Mouse (Mus musculus): ENCODE measurements at regions not wholly inside any gene's neighbourhood (a gene's known extent, or its start where the extent isn't known, plus 50 kb on each side); places are given as distances from the start of the nearest gene placed in this dataset.
A peak's percentile ranks its signal among the peaks of the same experiment; 100 is the strongest.

DNA sequence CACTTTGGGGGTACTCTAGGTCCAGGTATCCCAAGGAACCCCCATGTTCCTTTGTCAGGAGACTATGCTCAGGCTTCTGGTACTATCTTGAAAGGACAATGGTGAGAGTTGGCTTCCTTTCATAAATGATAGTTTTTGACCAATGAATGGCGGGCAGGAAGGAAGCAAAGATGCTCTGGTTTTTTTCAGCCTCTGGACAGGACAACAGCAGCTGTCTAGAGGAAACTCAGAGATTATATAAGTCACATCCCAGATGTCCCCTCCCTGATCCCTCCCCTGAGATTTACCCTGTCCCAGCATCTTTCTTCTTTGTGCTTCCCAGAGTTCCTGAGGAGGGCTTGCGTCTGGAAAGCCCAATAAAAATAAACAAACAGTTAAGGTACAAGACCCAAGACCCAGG is 282.7 kb downstream of the Cd83 start:
- 0 out of 2 replicates have a peak, but pooled peaks cover 4% of the 10 kb centered on the region for H3K4me1 ChIP-seq (ENCODE audit: control insufficient read depth, insufficient read depth, low read length)
- 47% methylated on average over 2 of the region's 2 CpGs for WGBS
- no peak overlapping the region for H3K27ac ChIP-seq (replicated peaks; ENCODE audit: low read depth, low read length)
- no peak overlapping the region for H3K4me2 ChIP-seq (ENCODE audit: low read depth, severe bottlenecking)
- no peak for ATAC-seq (ENCODE audit: insufficient number of reproducible peaks, low FRiP score, low TSS enrichment, low read depth)
- H3K27me3 ChIP-seq (ENCODE audit: control insufficient read depth, insufficient read depth, low read length): no peaks in the 10 kb centered on the region
- H3K9ac ChIP-seq (ENCODE audit: low read length): no peak overlapping the region
- H3K9me3 ChIP-seq (ENCODE audit: control insufficient read depth, low read length): no peaks in the 10 kb centered on the region
- H3K36me3 ChIP-seq (ENCODE audit: control insufficient read depth, insufficient read depth, low read length): no peaks in the 10 kb centered on the region
- H3K4me3 ChIP-seq (ENCODE audit: low read depth, low read length): no peak overlapping the region
- DNase-seq (ENCODE audit: low spot score): no peak

DNA sequence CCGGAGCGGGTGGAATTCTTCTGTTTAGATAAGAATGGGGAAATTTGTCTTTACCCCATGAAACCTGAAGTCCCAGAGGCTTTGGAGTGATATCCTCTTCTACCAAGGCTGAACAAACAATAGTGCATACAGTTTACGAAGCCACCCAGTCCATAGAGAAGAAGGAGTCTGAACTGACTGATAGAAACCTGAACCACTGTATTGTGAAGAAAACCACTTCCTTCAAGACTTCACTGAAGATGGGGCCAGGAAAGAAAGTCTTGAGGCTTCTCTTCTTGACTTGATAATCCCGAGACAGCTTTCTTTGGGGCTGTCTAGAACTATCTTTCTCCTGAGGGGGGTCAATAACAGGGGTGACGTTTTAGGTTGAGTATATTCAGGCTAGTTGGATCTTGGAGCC is 284.4 kb downstream of the Cd83 start:
- no peaks in the 10 kb centered on the region for H3K36me3 ChIP-seq (ENCODE audit: control insufficient read depth, insufficient read depth, low read length)
- no peak overlapping the region for H3K4me2 ChIP-seq (ENCODE audit: low read depth, severe bottlenecking)
- H3K9me3 ChIP-seq (ENCODE audit: control insufficient read depth, low read length): no peaks in the 10 kb centered on the region
- 0 out of 2 replicates have a peak, but pooled peaks cover 4% of the 10 kb centered on the region for H3K4me1 ChIP-seq (ENCODE audit: control insufficient read depth, insufficient read depth, low read length)
- H3K27me3 ChIP-seq (ENCODE audit: control insufficient read depth, insufficient read depth, low read length): no peaks in the 10 kb centered on the region
- ATAC-seq (ENCODE audit: insufficient number of reproducible peaks, low FRiP score, low TSS enrichment, low read depth) (no peak), DNase-seq (ENCODE audit: low spot score) (no peak)
- H3K4me3 ChIP-seq (ENCODE audit: low read depth, low read length): no peak overlapping the region
- no peak overlapping the region for H3K27ac ChIP-seq (replicated peaks; ENCODE audit: low read depth, low read length)
- 89% methylated on average over 5 of the region's 5 CpGs for WGBS
- H3K9ac ChIP-seq (ENCODE audit: low read length): no peak overlapping the region

DNA sequence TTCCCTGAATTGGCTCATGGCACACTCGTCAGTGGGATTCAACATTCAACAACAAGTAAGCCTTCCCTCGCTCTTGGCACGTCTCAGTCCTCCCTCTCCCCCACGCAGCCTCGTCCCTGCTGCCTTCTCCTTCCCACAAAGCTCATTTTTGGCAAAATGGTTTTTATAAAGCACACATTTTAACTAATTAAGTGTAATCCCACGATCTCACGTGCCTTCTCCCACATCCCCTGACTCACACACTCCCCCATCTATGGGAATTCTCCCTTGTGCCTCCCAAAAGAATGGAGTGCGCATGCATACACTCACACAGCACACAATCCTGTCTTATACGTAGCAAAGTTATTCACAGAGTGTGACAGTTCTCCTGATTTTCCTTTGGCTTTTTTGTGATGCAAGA is 288.5 kb downstream of the Cd83 start:
- Histone ChIP-seq H3K4me1 (ENCODE audit: control insufficient read depth, insufficient read depth, low read length) (no peaks in the 10 kb centered on the region), H3K4me3 (ENCODE audit: low read depth, low read length) (no peak overlapping the region), H3K9ac (ENCODE audit: low read length) (no peak overlapping the region), H3K9me3 (ENCODE audit: control insufficient read depth, low read length) (no peaks in the 10 kb centered on the region), H3K4me2 (ENCODE audit: low read depth, severe bottlenecking) (no peak overlapping the region), H3K27me3 (ENCODE audit: control insufficient read depth, insufficient read depth, low read length) (no peaks in the 10 kb centered on the region), H3K36me3 (ENCODE audit: control insufficient read depth, insufficient read depth, low read length) (no peaks in the 10 kb centered on the region), H3K27ac (replicated peaks; ENCODE audit: low read depth, low read length) (no peak overlapping the region)
- DNase-seq (ENCODE audit: low spot score) (no peak), ATAC-seq (ENCODE audit: insufficient number of reproducible peaks, low FRiP score, low TSS enrichment, low read depth) (no peak)
- WGBS: 88% methylated on average over 9 of the region's 9 CpGs

DNA sequence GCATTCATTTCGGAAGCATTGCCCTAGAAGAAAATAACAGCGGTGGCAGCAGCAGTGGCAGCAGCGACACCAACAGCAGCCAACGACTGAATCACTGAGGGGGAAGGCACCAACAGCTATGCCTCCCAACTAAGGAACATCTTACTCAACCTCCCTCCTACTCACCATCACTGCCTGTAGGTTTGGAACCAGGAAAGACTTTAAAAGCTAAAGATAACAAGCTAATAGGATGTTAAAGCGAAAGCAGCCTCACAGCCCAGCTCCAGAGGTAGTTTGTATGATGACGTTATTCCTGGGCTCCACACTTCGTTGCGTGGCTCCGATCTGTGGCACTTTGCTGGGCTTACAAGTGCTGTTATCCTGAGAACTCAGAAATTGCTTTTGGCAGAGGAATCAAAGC is 289.6 kb downstream of the Cd83 start:
- Histone ChIP-seq H3K36me3 (ENCODE audit: control insufficient read depth, insufficient read depth, low read length) (no peaks in the 10 kb centered on the region), H3K4me3 (ENCODE audit: low read depth, low read length) (no peak overlapping the region), H3K9ac (ENCODE audit: low read length) (no peak overlapping the region), H3K27ac (replicated peaks; ENCODE audit: low read depth, low read length) (no peak overlapping the region), H3K4me2 (ENCODE audit: low read depth, severe bottlenecking) (no peak overlapping the region), H3K4me1 (ENCODE audit: control insufficient read depth, insufficient read depth, low read length) (no peaks in the 10 kb centered on the region), H3K9me3 (ENCODE audit: control insufficient read depth, low read length) (no peaks in the 10 kb centered on the region), H3K27me3 (ENCODE audit: control insufficient read depth, insufficient read depth, low read length) (no peaks in the 10 kb centered on the region)
- DNase-seq (ENCODE audit: low spot score) (no peak), ATAC-seq (ENCODE audit: insufficient number of reproducible peaks, low FRiP score, low TSS enrichment, low read depth) (no peak)
- WGBS: 89% methylated on average over 9 of the region's 9 CpGs

DNA sequence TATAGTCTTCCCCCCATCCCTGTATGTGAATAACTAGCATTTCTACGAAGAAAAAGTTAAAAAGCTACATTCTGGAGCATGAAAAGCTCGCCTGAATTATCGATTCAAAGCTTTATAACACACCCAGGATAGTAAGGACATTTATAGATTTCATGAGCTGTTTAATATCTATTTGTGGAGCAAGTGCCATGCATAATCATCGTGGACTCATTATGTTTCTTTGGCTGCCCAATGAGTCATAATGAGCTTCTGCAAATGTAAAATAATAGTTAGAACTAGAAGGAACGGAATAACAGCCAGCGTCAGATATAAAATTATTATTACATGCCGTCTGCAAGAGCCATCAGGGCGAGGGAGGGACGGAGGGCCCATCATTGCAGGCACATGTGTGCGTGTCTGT is 292.4 kb downstream of the Cd83 start:
- 90% methylated on average over 10 of the region's 10 CpGs for WGBS
- Histone ChIP-seq H3K9me3 (ENCODE audit: control insufficient read depth, low read length) (no peaks in the 10 kb centered on the region), H3K27ac (replicated peaks; ENCODE audit: low read depth, low read length) (no peak overlapping the region), H3K4me2 (ENCODE audit: low read depth, severe bottlenecking) (no peak overlapping the region), H3K4me3 (ENCODE audit: low read depth, low read length) (no peak overlapping the region), H3K4me1 (ENCODE audit: control insufficient read depth, insufficient read depth, low read length) (no peaks in the 10 kb centered on the region), H3K27me3 (ENCODE audit: control insufficient read depth, insufficient read depth, low read length) (no peaks in the 10 kb centered on the region), H3K9ac (ENCODE audit: low read length) (no peak overlapping the region), H3K36me3 (ENCODE audit: control insufficient read depth, insufficient read depth, low read length) (no peaks in the 10 kb centered on the region)
- no peak for ATAC-seq (ENCODE audit: insufficient number of reproducible peaks, low FRiP score, low TSS enrichment, low read depth)
- DNase-seq (ENCODE audit: low spot score): no peak

DNA sequence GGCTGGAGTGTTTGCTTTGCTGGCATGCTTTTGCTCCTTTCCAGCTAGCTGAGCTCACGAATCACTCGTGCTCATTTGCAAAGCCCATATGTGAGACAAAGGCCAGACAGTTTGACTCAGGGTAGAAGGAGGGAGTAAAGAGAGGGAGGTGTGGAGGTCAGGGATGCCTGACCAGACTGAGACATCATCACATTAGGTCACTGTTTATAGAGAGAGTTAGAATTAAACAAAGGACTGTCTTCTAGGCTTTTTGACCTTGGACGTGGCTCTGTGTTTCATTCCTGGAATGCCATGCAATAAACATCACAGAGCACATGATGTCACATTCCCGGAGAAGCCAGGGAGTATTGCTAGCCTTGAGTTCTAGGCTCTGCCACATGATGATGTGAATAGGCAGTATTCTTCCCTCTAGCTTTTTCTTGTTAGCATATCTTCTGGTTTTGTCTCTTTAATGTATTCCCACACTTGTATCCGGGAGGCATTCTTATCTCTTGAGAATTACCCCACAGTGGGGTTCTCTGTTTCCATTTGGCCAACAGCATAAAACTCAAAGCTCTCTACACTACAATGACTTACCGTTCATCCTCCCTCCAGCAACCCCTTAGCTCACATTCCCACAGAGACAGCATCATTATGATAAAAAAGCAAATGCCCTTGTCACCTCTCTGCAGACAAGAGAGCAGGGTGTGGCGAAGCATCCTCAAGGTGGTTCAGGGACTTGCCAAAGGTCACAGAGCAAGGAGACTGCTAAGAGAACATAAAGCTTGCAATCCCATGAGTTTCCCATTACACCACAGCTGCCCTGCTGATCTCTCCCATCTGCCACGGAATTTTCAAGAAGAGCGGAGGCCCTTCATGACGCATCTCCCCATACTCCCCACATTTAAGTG is 301.3 kb downstream of the Cd83 start:
- Histone ChIP-seq H3K4me1 (ENCODE audit: control insufficient read depth, insufficient read depth, low read length) (no peaks in the 10 kb centered on the region), H3K27me3 (ENCODE audit: control insufficient read depth, insufficient read depth, low read length) (no peaks in the 10 kb centered on the region), H3K9me3 (ENCODE audit: control insufficient read depth, low read length) (no peaks in the 10 kb centered on the region), H3K27ac (replicated peaks; ENCODE audit: low read depth, low read length) (no peak overlapping the region), H3K9ac (ENCODE audit: low read length) (no peak overlapping the region), H3K4me2 (ENCODE audit: low read depth, severe bottlenecking) (no peak overlapping the region), H3K36me3 (ENCODE audit: control insufficient read depth, insufficient read depth, low read length) (no peaks in the 10 kb centered on the region), H3K4me3 (ENCODE audit: low read depth, low read length) (no peak overlapping the region)
- DNase-seq (ENCODE audit: low spot score) (no peak), ATAC-seq (ENCODE audit: insufficient number of reproducible peaks, low FRiP score, low TSS enrichment, low read depth) (no peak)
- WGBS: 68% methylated on average over 10 of the region's 10 CpGs

DNA sequence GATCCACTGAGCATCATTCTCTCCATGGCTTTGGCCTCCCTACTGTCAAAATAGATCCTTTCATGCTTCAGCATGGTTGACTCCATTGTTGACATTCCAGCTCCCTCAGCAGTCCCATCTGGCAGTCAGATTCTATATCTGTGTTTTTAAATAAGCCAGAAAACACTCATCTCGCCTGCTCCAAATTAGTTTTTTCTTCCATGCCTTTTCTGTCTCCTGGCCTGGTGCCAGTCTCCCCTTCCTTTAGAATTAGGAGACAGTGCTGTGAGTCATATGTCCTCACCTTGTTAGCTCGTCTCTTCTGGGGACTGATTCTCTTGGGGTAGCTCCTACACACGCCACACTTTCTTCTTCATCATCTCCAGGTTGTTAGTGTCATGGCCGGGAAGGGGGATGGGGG is 302.2 kb downstream of the Cd83 start:
- H3K36me3 ChIP-seq (ENCODE audit: control insufficient read depth, insufficient read depth, low read length): no peaks in the 10 kb centered on the region
- H3K9me3 ChIP-seq (ENCODE audit: control insufficient read depth, low read length): no peaks in the 10 kb centered on the region
- DNase-seq (ENCODE audit: low spot score) (no peak), ATAC-seq (ENCODE audit: insufficient number of reproducible peaks, low FRiP score, low TSS enrichment, low read depth) (no peak)
- no peak overlapping the region for H3K4me3 ChIP-seq (ENCODE audit: low read depth, low read length)
- H3K9ac ChIP-seq (ENCODE audit: low read length): no peak overlapping the region
- H3K4me2 ChIP-seq (ENCODE audit: low read depth, severe bottlenecking): no peak overlapping the region
- H3K4me1 ChIP-seq (ENCODE audit: control insufficient read depth, insufficient read depth, low read length): no peaks in the 10 kb centered on the region
- H3K27me3 ChIP-seq (ENCODE audit: control insufficient read depth, insufficient read depth, low read length): no peaks in the 10 kb centered on the region
- WGBS: 75% methylated on average over 4 of the region's 4 CpGs
- no peak overlapping the region for H3K27ac ChIP-seq (replicated peaks; ENCODE audit: low read depth, low read length)

DNA sequence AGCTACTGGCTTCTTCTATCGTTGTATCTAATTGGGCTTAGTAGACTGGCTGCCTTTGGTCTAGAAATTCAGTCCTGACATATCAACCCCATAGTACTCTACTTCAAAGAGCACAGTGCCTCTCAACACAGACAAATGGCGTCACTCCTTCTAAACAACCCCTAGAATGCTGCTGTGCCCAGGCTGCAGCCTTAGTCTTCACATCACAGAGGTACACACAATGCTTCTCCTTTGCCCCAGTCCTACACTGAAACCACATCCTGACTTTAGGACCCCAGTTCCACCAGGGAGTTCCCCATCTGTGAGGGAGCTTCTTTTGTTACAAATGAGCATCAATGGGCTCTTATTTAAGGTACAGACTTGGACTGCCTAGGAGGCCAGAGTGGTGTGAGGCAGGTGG is 312.6 kb downstream of the Cd83 start:
- H3K9ac ChIP-seq (ENCODE audit: low read length): no peak overlapping the region
- no peaks in the 10 kb centered on the region for H3K9me3 ChIP-seq (ENCODE audit: control insufficient read depth, low read length)
- ATAC-seq (ENCODE audit: insufficient number of reproducible peaks, low FRiP score, low TSS enrichment, low read depth) (no peak), DNase-seq (ENCODE audit: low spot score) (no peak)
- H3K4me2 ChIP-seq (ENCODE audit: low read depth, severe bottlenecking): no peak overlapping the region
- no peaks in the 10 kb centered on the region for H3K36me3 ChIP-seq (ENCODE audit: control insufficient read depth, insufficient read depth, low read length)
- peaks cover 8% of the 10 kb centered on the region for H3K4me1 ChIP-seq (ENCODE audit: control insufficient read depth, insufficient read depth, low read length)
- no peak overlapping the region for H3K27ac ChIP-seq (replicated peaks; ENCODE audit: low read depth, low read length)
- WGBS: 64% methylated on average over 2 of the region's 2 CpGs
- H3K27me3 ChIP-seq (ENCODE audit: control insufficient read depth, insufficient read depth, low read length): no peaks in the 10 kb centered on the region
- H3K4me3 ChIP-seq (ENCODE audit: low read depth, low read length): no peak overlapping the region

DNA sequence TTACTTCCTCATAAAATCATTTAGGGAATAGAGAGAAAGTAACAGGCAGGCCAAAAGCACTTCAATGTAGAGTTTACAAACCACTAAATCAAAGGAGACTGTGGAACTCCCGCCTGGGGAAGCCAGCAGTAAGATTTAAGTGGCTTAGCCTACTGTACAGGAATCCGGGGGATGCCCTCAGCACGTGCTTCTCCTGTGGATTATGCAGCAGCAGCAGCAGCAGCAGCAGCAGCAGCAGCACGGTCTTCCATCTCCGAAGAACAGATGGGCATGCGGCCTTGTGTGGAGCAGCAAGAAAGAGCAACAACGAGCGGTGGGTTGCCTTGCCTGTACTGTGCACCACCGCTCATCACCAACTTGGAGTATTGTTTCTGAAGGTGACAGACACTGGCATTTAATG is 314.9 kb downstream of the Cd83 start:
- peaks cover 8% of the 10 kb centered on the region for H3K4me1 ChIP-seq (ENCODE audit: control insufficient read depth, insufficient read depth, low read length)
- H3K27ac ChIP-seq (replicated peaks; ENCODE audit: low read depth, low read length): no peak overlapping the region
- DNase-seq (ENCODE audit: low spot score) (peak; percentile 52), ATAC-seq (ENCODE audit: insufficient number of reproducible peaks, low FRiP score, low TSS enrichment, low read depth) (no peak)
- no peak overlapping the region for H3K4me3 ChIP-seq (ENCODE audit: low read depth, low read length)
- H3K4me2 ChIP-seq (ENCODE audit: low read depth, severe bottlenecking): no peak overlapping the region
- H3K9me3 ChIP-seq (ENCODE audit: control insufficient read depth, low read length): no peaks in the 10 kb centered on the region
- no peaks in the 10 kb centered on the region for H3K36me3 ChIP-seq (ENCODE audit: control insufficient read depth, insufficient read depth, low read length)
- WGBS: 35% methylated on average over 9 of the region's 9 CpGs
- no peaks in the 10 kb centered on the region for H3K27me3 ChIP-seq (ENCODE audit: control insufficient read depth, insufficient read depth, low read length)
- no peak overlapping the region for H3K9ac ChIP-seq (ENCODE audit: low read length)
